Mouse (Mus musculus) ovary, postnatal 14 days (tissue): Measurements from ENCODE around the gene Ifi214.
"Not testable (repeated sequence)": the region's sequence is repeated elsewhere in the genome, so short reads cannot be mapped to it uniquely, and the experiment has no call there.

Experiments
- DNase-seq: peaks from one replicate; pipeline ENCODE4 v3.0.0; 2022; ENCODE audit warnings: low spot score

Gene Ifi214

GRCm38 (mm10) chr1:173535791-173536190 is at the start of gene Ifi214:
Gene Ifi214, minus strand, starts transcription at chr1:173535957.
- DNase-seq, result not testable (repeated sequence)

- no peak for DNase-seq
Observed at GRCm38 (mm10) chr1:173579921-173580585, 44.3 kb upstream of the Ifi214 start.

- DNase-seq, result no peak
Observed at GRCm38 (mm10) chr1:173579079-173579478, 43.3 kb upstream of the Ifi214 start.

- not testable (repeated sequence) for DNase-seq
Observed at GRCm38 (mm10) chr1:173550491-173551050, 14.8 kb upstream of the Ifi214 start.

- DNase-seq, result not testable (repeated sequence)
Observed at GRCm38 (mm10) chr1:173548798-173549197, 13.0 kb upstream of the Ifi214 start.

DNA sequence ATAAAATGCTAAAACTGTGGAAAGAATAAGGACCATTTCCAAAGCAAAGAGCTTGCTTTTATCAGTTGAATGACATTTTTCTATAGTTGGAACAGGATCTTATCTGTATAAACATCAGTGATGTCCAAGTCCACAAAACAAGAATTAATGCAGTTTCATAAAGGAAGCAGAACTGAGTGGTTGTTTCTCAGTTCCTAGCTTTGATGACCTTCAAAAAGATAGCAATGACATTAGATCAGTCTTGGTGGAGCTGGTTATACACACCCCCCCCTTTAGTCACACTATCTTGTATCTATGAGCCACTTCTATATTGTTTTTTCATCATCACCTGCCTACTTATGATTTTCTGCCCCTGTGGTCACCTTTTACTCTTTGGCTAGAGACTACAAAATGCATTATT is 14.3 kb downstream of the Ifi214 start:
- no peak for DNase-seq

DNA sequence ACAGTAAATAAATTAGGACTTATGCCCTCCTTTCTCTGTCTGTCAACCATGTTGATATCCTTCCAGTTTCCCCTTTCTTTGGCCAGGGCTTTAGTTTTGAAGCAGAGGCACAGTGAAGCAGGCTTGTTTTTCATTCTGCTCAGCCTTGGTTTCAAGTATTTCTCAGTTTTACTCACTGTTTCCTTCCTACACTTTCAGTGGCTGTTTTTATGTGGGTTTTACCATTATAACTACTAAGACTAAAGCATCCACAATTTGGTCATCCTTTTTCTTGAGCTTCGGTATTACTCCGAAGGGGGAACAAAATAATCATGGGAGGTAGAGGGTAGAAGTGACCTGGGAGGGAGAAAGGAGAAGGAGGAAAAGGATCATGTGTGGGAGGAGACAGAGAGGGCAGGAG is 25.2 kb downstream of the Ifi214 start:
- DNase-seq, result not testable (repeated sequence)

GRCm38 (mm10) chr1:173491483-173491882 is 44.3 kb downstream of the Ifi214 start:
- DNase-seq, result not testable (repeated sequence)

DNA sequence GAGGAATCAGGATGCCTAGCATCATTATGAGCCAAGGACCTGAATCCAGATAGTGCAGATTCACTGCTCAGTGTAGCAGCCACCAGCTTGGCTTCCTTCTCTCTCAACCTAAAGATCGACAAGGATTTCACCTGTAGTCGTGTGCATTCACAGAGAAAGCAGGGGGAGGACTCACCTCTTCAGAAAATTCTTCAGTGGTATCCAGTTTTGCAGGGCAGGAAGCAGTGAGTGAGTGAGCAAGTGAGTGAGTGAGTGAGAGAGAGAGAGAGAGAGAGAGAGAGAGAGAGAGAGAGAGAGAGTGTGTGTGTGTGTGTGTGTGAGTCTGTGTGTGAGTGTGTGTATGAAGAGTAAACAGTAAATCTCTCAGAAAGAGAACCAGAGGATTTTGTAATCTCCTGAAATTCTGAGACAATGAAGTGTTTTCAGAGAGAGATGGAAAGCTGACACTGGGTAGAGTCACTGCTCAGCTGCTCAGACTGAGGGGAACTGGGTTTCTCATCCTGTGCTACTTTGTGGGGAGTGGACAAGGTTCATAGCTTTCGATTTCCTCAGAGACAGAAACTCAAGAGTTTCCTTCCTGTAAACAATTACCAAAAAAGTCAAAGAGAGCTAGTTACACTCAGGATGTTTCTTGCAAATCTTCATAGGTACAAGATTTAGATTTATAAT is 44.8 kb downstream of the Ifi214 start, which contains the start of gene Ifi206:
Gene Ifi206 (minus strand): TSS at position 230 of the 669 bp plus-strand sequence.
- DNase-seq, result not testable (repeated sequence)

DNA sequence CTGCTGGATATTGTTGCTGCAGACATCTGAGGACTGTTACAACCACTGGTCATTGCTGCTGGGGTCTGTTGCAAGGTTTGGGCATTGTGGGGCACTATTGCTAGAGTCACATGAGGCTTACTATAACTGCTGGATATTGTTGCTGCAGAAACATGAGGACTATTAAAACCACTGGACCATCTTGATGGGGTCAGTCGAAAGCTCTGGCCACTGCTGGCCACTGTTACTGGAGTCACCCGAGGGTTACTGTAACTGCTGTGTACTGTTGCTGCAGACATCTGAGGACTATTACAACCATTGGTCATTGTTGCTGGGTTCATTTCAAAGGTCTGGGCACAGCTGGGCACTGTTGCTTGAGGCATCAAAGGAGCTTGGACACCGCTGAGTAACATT is 54.6 kb downstream of the Ifi214 start:
- DNase-seq, result not testable (repeated sequence)

- DNase-seq, result not testable (repeated sequence)
Observed at GRCm38 (mm10) chr1:173480399-173481181, 55.2 kb downstream of the Ifi214 start.
